Mouse (Mus musculus): ENCODE data around the gene Brinp1. TPM values are rescaled to one million over a fixed set of nuclear protein-coding genes. Genes with fewer than 3 reads are reported as not detected.

Brinp1 gene
- total and polyA plus RNA-seq, 2 experiments from 2014 or later = 80.1 to 116 TPM

GRCm38 (mm10) chr4:68806502-68806901, 147.7 kb downstream of the Brinp1 start:
- H3K4me3 ChIP-seq (ENCODE audit: low read depth, low read length) = no peak overlapping the region
- H3K9me3 ChIP-seq (ENCODE audit: low read length) = no peaks in the 10 kb centered on the region
- no peak for ATAC-seq (ENCODE audit: low FRiP score)
- TF ChIP-seq CTCF (IDR thresholded peaks at IDR 0.05) = no peak
- H3K9ac ChIP-seq (replicated peaks; ENCODE audit: low read length, poor library complexity, severe bottlenecking) = no peak overlapping the region
- peak; percentile 21 for DNase-seq (ENCODE audit: low spot score)
- no peak overlapping the region for H3K27ac ChIP-seq (ENCODE audit: low read depth, low read length)
- no peaks in the 10 kb centered on the region for H3K27me3 ChIP-seq (ENCODE audit: insufficient read depth, low read length)
- WGBS = 80% methylated on average over 3 of the region's 3 CpGs
- no peaks in the 10 kb centered on the region for H3K36me3 ChIP-seq (ENCODE audit: insufficient read depth, low read length)
- H3K4me2 ChIP-seq (ENCODE audit: low read depth, low read length, poor library complexity, severe bottlenecking) = no peak overlapping the region
- H3K4me1 ChIP-seq (ENCODE audit: insufficient read depth, low read length) = no peaks in the 10 kb centered on the region

- no peak for TF ChIP-seq CTCF (IDR thresholded peaks at IDR 0.05)
- no peaks in the 10 kb centered on the region; the same call in 1 of the 2 replicates for H3K36me3 ChIP-seq (ENCODE audit: insufficient read depth, low read length)
- WGBS = 71% methylated on average over 6 of the region's 6 CpGs
- no peaks in the 10 kb centered on the region for H3K9me3 ChIP-seq (ENCODE audit: low read length)
- H3K4me1 ChIP-seq (ENCODE audit: insufficient read depth, low read length) = no peaks in the 10 kb centered on the region
- H3K27me3 ChIP-seq (ENCODE audit: insufficient read depth, low read length) = no peaks in the 10 kb centered on the region
- no peak overlapping the region for H3K4me3 ChIP-seq (ENCODE audit: low read depth, low read length)
- H3K27ac ChIP-seq (ENCODE audit: low read depth, low read length) = no peak overlapping the region
- ATAC-seq (ENCODE audit: low FRiP score) = no peak
- no peak overlapping the region for H3K9ac ChIP-seq (replicated peaks; ENCODE audit: low read length, poor library complexity, severe bottlenecking)
- H3K4me2 ChIP-seq (ENCODE audit: low read depth, low read length, poor library complexity, severe bottlenecking) = no peak overlapping the region
- DNase-seq (ENCODE audit: low spot score) = peak; percentile 27
These were observed 152.0 kb downstream of the Brinp1 start for GRCm38 (mm10) chr4:68801923-68802855.

- ATAC-seq (ENCODE audit: low FRiP score) = no peak
- H3K4me1 ChIP-seq (ENCODE audit: insufficient read depth, low read length) = no peaks in the 10 kb centered on the region
- no peaks in the 10 kb centered on the region for H3K9me3 ChIP-seq (ENCODE audit: low read length)
- H3K4me3 ChIP-seq (ENCODE audit: low read depth, low read length) = no peak overlapping the region
- H3K4me2 ChIP-seq (ENCODE audit: low read depth, low read length, poor library complexity, severe bottlenecking) = no peak overlapping the region
- no peak for DNase-seq (ENCODE audit: low spot score)
- WGBS = 74% methylated on average over 5 of the region's 5 CpGs
- H3K27ac ChIP-seq (ENCODE audit: low read depth, low read length) = no peak overlapping the region
- no peak overlapping the region for H3K9ac ChIP-seq (replicated peaks; ENCODE audit: low read length, poor library complexity, severe bottlenecking)
- H3K27me3 ChIP-seq (ENCODE audit: insufficient read depth, low read length) = no peaks in the 10 kb centered on the region
- TF ChIP-seq CTCF (IDR thresholded peaks at IDR 0.05) = no peak
- no peaks in the 10 kb centered on the region for H3K36me3 ChIP-seq (ENCODE audit: insufficient read depth, low read length)
These were observed 164.2 kb downstream of the Brinp1 start for GRCm38 (mm10) chr4:68790003-68790402.

- DNase-seq (ENCODE audit: low spot score) = no peak
- H3K4me3 ChIP-seq (ENCODE audit: low read depth, low read length) = no peak overlapping the region
- 49% methylated on average over 4 of the region's 4 CpGs for WGBS
These were observed 165.7 kb downstream of the Brinp1 start for GRCm38 (mm10) chr4:68788477-68788999.

GRCm38 (mm10) chr4:68787642-68788041, 166.6 kb downstream of the Brinp1 start:
- 75% methylated on average over 2 of the region's 2 CpGs for WGBS
- H3K27ac ChIP-seq (ENCODE audit: low read depth, low read length) = no peak overlapping the region
- DNase-seq (ENCODE audit: low spot score) = no peak
- no peaks in the 10 kb centered on the region for H3K4me1 ChIP-seq (ENCODE audit: insufficient read depth, low read length)
- no peak overlapping the region for H3K4me3 ChIP-seq (ENCODE audit: low read depth, low read length)
- no peak for TF ChIP-seq CTCF (IDR thresholded peaks at IDR 0.05)
- no peaks in the 10 kb centered on the region for H3K9me3 ChIP-seq (ENCODE audit: low read length)
- H3K4me2 ChIP-seq (ENCODE audit: low read depth, low read length, poor library complexity, severe bottlenecking) = no peak overlapping the region
- H3K27me3 ChIP-seq (ENCODE audit: insufficient read depth, low read length) = no peaks in the 10 kb centered on the region
- no peaks in the 10 kb centered on the region for H3K36me3 ChIP-seq (ENCODE audit: insufficient read depth, low read length)
- no peak overlapping the region for H3K9ac ChIP-seq (replicated peaks; ENCODE audit: low read length, poor library complexity, severe bottlenecking)
- no peak for ATAC-seq (ENCODE audit: low FRiP score)

More at GRCm38 (mm10) chr4:68788477-68788999, 165.7 kb downstream of the Brinp1 start:
- Histone ChIP-seq H3K36me3 (ENCODE audit: insufficient read depth, low read length) (no peaks in the 10 kb centered on the region), H3K9me3 (ENCODE audit: low read length) (no peaks in the 10 kb centered on the region), H3K27ac (ENCODE audit: low read depth, low read length) (no peak overlapping the region), H3K9ac (replicated peaks; ENCODE audit: low read length, poor library complexity, severe bottlenecking) (no peak overlapping the region), H3K4me1 (ENCODE audit: insufficient read depth, low read length) (no peaks in the 10 kb centered on the region), H3K4me2 (ENCODE audit: low read depth, low read length, poor library complexity, severe bottlenecking) (no peak overlapping the region), H3K27me3 (ENCODE audit: insufficient read depth, low read length) (no peaks in the 10 kb centered on the region)
- peak; percentile 27; the same call in 1 of the 2 replicates for ATAC-seq (ENCODE audit: low FRiP score)
- no peak for TF ChIP-seq CTCF (IDR thresholded peaks at IDR 0.05)

- Histone ChIP-seq H3K27ac (ENCODE audit: low read depth, low read length) (no peak overlapping the region), H3K4me2 (ENCODE audit: low read depth, low read length, poor library complexity, severe bottlenecking) (no peak overlapping the region), H3K27me3 (ENCODE audit: insufficient read depth, low read length) (no peaks in the 10 kb centered on the region), H3K9me3 (ENCODE audit: low read length) (no peaks in the 10 kb centered on the region), H3K4me1 (ENCODE audit: insufficient read depth, low read length) (peaks cover 4% of the 10 kb centered on the region; the same call in 1 of the 2 replicates), H3K4me3 (ENCODE audit: low read depth, low read length) (no peak overlapping the region), H3K36me3 (ENCODE audit: insufficient read depth, low read length) (no peaks in the 10 kb centered on the region), H3K9ac (replicated peaks; ENCODE audit: low read length, poor library complexity, severe bottlenecking) (no peak overlapping the region)
- peak; percentile 35 for DNase-seq (ENCODE audit: low spot score)
- ATAC-seq (ENCODE audit: low FRiP score) = no peak
- no peak for TF ChIP-seq CTCF (IDR thresholded peaks at IDR 0.05)
- 37% methylated on average over 5 of the region's 5 CpGs for WGBS
These were observed 185.9 kb downstream of the Brinp1 start for GRCm38 (mm10) chr4:68768256-68768655.

All from midbrain, postnatal 0 days (tissue).